In genomic region chr11:30024261-30025071, GRCm38 (mm10) we compare ENCODE assay signal across 8 mouse cellular contexts. TPM values are rescaled to one million over a fixed set of nuclear protein-coding genes. Genes with fewer than 3 reads are reported as not detected.
A peak's percentile ranks its signal among the peaks of the same experiment; 100 is the strongest.
DNase-seq lines count a peak whose midpoint lies in the region; ATAC-seq and TF ChIP-seq lines count a peak whose summit lies in the region.

No protein-coding gene starts in this region.

- no peak for TF ChIP-seq POLR2A in kidney, adult 2 months (IDR thresholded peaks at IDR 0.05; ENCODE audit: low read depth, low read length)

- H3K27ac ChIP-seq in embryonic facial prominence, embryonic 11.5 days (replicated peaks; ENCODE audit: low read depth, low read length): no peak overlapping the region
- H3K27ac ChIP-seq in kidney, adult 2 months (ENCODE audit: insufficient read depth, low read depth, low read length): no peak overlapping the region
- H3K27ac ChIP-seq in limb, embryonic 13.5 days: no peak overlapping the region
- no peak overlapping the region for H3K27ac ChIP-seq in midbrain, embryonic 11.5 days (ENCODE audit: low read depth, low read length)
- no peak overlapping the region for H3K27ac ChIP-seq in stomach, embryonic 16.5 days (ENCODE audit: low read length)

- no peaks in the 10 kb centered on the region for H3K36me3 ChIP-seq in embryonic facial prominence, embryonic 11.5 days (replicated peaks; ENCODE audit: control insufficient read depth, insufficient read depth, low read depth, low read length)
- H3K36me3 ChIP-seq in kidney, adult 2 months (ENCODE audit: control insufficient read depth, insufficient read depth, low read length): no peaks in the 10 kb centered on the region
- no peaks in the 10 kb centered on the region for H3K36me3 ChIP-seq in limb, embryonic 13.5 days
- no peaks in the 10 kb centered on the region for H3K36me3 ChIP-seq in midbrain, embryonic 11.5 days (ENCODE audit: control insufficient read depth, insufficient read depth, low read length)
- no peaks in the 10 kb centered on the region for H3K36me3 ChIP-seq in stomach, embryonic 16.5 days (ENCODE audit: control insufficient read depth, insufficient read depth, low read length)

- no peaks in the 10 kb centered on the region for H3K4me1 ChIP-seq in embryonic facial prominence, embryonic 11.5 days (ENCODE audit: control insufficient read depth, insufficient read depth, low read length)
- H3K4me1 ChIP-seq in kidney, adult 2 months (ENCODE audit: control insufficient read depth, insufficient read depth, low read length): no peaks in the 10 kb centered on the region; the same call in 1 of the 2 replicates
- peaks cover 16% of the 10 kb centered on the region for H3K4me1 ChIP-seq in limb, embryonic 13.5 days
- peaks cover 9% of the 10 kb centered on the region; the same call in 1 of the 2 replicates for H3K4me1 ChIP-seq in midbrain, embryonic 11.5 days (ENCODE audit: control insufficient read depth, insufficient read depth, low read length)
- H3K4me1 ChIP-seq in stomach, embryonic 16.5 days (ENCODE audit: control insufficient read depth, insufficient read depth, low read length): peaks cover 7% of the 10 kb centered on the region; the same call in 1 of the 2 replicates

- H3K27me3 ChIP-seq in embryonic facial prominence, embryonic 11.5 days (ENCODE audit: control insufficient read depth, insufficient read depth, low read length): peaks cover 14% of the 10 kb centered on the region
- no peaks in the 10 kb centered on the region for H3K27me3 ChIP-seq in kidney, adult 2 months (replicated peaks; ENCODE audit: control insufficient read depth, insufficient read depth, low read length)
- H3K27me3 ChIP-seq in limb, embryonic 13.5 days: peaks cover 36% of the 10 kb centered on the region
- peaks cover 10% of the 10 kb centered on the region; the same call in 1 of the 2 replicates for H3K27me3 ChIP-seq in midbrain, embryonic 11.5 days (ENCODE audit: control insufficient read depth, insufficient read depth, low read length)
- peaks cover 19% of the 10 kb centered on the region for H3K27me3 ChIP-seq in stomach, embryonic 16.5 days (ENCODE audit: control insufficient read depth, insufficient read depth, low read length)

- DNase-seq in ovary, postnatal 36 days (ENCODE audit: low spot score): peak; percentile 29
- no peak for DNase-seq in ovary, adult 18-20 months (ENCODE audit: low spot score)
- DNase-seq in embryonic facial prominence, embryonic 11.5 days (ENCODE audit: low spot score): peak; percentile 26
- peak; percentile 12 for DNase-seq in heart, adult 8-10 months (ENCODE audit: low spot score)
- DNase-seq in kidney, adult 2 months: peak; percentile 28
- DNase-seq in midbrain, embryonic 11.5 days (ENCODE audit: low spot score, missing footprints): peak; percentile 94

- H3K9me3 ChIP-seq in embryonic facial prominence, embryonic 11.5 days (replicated peaks; ENCODE audit: control insufficient read depth, low read length): no peaks in the 10 kb centered on the region
- H3K9me3 ChIP-seq in limb, embryonic 13.5 days: no peaks in the 10 kb centered on the region
- H3K9me3 ChIP-seq in midbrain, embryonic 11.5 days (ENCODE audit: control insufficient read depth, low read length): no peaks in the 10 kb centered on the region
- no peaks in the 10 kb centered on the region for H3K9me3 ChIP-seq in stomach, embryonic 16.5 days (replicated peaks; ENCODE audit: control insufficient read depth, low read length)

- peak overlapping the region; percentile 34 for H3K9ac ChIP-seq in embryonic facial prominence, embryonic 11.5 days (replicated peaks; ENCODE audit: low read length)
- peak overlapping the region; percentile 60 for H3K9ac ChIP-seq in limb, embryonic 13.5 days
- peak overlapping the region; percentile 67 for H3K9ac ChIP-seq in midbrain, embryonic 11.5 days (ENCODE audit: low read length)
- peak overlapping the region; percentile 70 for H3K9ac ChIP-seq in stomach, embryonic 16.5 days (ENCODE audit: low read length)

- no peak for ATAC-seq in embryonic facial prominence, embryonic 11.5 days (replicated peaks; ENCODE audit: insufficient number of reproducible peaks, low FRiP score, low TSS enrichment, low read depth)
- no peak for ATAC-seq in limb, embryonic 13.5 days (ENCODE audit: low FRiP score, low read depth)
- peak; percentile 10; the same call in 1 of the 2 replicates for ATAC-seq in midbrain, embryonic 11.5 days (ENCODE audit: low FRiP score)
- ATAC-seq in stomach, embryonic 16.5 days (ENCODE audit: insufficient read depth, low FRiP score): no peak

- H3K4me2 ChIP-seq in embryonic facial prominence, embryonic 11.5 days (ENCODE audit: low read depth, low read length): peak overlapping the region; percentile 93
- peak overlapping the region; percentile 93 for H3K4me2 ChIP-seq in limb, embryonic 13.5 days (replicated peaks)
- H3K4me2 ChIP-seq in midbrain, embryonic 11.5 days: peak overlapping the region; percentile 97
- H3K4me2 ChIP-seq in stomach, embryonic 16.5 days (ENCODE audit: low read depth, low read length): peak overlapping the region; percentile 97

- peak overlapping the region; percentile 47 for H3K4me3 ChIP-seq in embryonic facial prominence, embryonic 11.5 days (ENCODE audit: low read depth, low read length)
- peak overlapping the region; percentile 40 for H3K4me3 ChIP-seq in kidney, adult 2 months (ENCODE audit: insufficient read depth, low read depth, low read length)
- H3K4me3 ChIP-seq in limb, embryonic 13.5 days: peak overlapping the region; percentile 58
- peak overlapping the region; percentile 57 for H3K4me3 ChIP-seq in midbrain, embryonic 11.5 days (ENCODE audit: low read depth, low read length)
- peak overlapping the region; percentile 60 for H3K4me3 ChIP-seq in stomach, embryonic 16.5 days (replicated peaks; ENCODE audit: low read length)

- under 1% methylated on average over 57 of the region's 57 CpGs for WGBS in embryonic facial prominence, embryonic 11.5 days
- 3% methylated on average over 57 of the region's 57 CpGs for WGBS in kidney, adult 2 months
- WGBS in limb, embryonic 13.5 days: under 1% methylated on average over 57 of the region's 57 CpGs
- WGBS in midbrain, embryonic 11.5 days: under 1% methylated on average over 57 of the region's 57 CpGs
- WGBS in stomach, embryonic 16.5 days: under 1% methylated on average over 57 of the region's 57 CpGs

- no peak for TF ChIP-seq CTCF in kidney, adult 2 months (conservative IDR thresholded peaks at IDR 0.05; ENCODE audit: insufficient read depth, insufficient read length, low read depth, low read length)

RNA-seq across cellular contexts. Expression of gene Eml6, which starts 1.4 kb away (rescaled TPM):
- polyA plus RNA-seq in embryonic facial prominence, embryonic 11.5 days (2014; fragmentation: Nextera tagmentation; extraction: Ambion mirVana): 0.43 and 0.50 TPM in 2 replicates
- total RNA-seq in heart, adult 8-10 months (2022): 1 to 10 TPM; 2.4 to 5.0 (median 2.9) TPM
- 2.5 and 3.4 TPM in 2 replicates for polyA plus RNA-seq in kidney, adult 2 months (2012; rRNA removed)
- 0.59 and 0.63 TPM in 2 replicates for polyA plus RNA-seq in limb, embryonic 13.5 days (2015; fragmentation: Nextera tagmentation; extraction: Ambion mirVana)
- polyA plus RNA-seq in midbrain, embryonic 11.5 days (2014; fragmentation: Nextera tagmentation; extraction: Ambion mirVana): 1.3 and 1.4 TPM in 2 replicates
- polyA plus RNA-seq in stomach, embryonic 16.5 days (2015; fragmentation: Nextera tagmentation; extraction: Ambion mirVana): 1.1 and 1.3 TPM in 2 replicates
